Mouse (Mus musculus): ENCODE results near the gene Tle4. TPM values are rescaled to one million over a fixed set of nuclear protein-coding genes. Genes with fewer than 3 reads are reported as not detected.

Gene Tle4
- polyA plus RNA-seq, 1 experiment from 2014 or later = 26.7 TPM

DNA sequence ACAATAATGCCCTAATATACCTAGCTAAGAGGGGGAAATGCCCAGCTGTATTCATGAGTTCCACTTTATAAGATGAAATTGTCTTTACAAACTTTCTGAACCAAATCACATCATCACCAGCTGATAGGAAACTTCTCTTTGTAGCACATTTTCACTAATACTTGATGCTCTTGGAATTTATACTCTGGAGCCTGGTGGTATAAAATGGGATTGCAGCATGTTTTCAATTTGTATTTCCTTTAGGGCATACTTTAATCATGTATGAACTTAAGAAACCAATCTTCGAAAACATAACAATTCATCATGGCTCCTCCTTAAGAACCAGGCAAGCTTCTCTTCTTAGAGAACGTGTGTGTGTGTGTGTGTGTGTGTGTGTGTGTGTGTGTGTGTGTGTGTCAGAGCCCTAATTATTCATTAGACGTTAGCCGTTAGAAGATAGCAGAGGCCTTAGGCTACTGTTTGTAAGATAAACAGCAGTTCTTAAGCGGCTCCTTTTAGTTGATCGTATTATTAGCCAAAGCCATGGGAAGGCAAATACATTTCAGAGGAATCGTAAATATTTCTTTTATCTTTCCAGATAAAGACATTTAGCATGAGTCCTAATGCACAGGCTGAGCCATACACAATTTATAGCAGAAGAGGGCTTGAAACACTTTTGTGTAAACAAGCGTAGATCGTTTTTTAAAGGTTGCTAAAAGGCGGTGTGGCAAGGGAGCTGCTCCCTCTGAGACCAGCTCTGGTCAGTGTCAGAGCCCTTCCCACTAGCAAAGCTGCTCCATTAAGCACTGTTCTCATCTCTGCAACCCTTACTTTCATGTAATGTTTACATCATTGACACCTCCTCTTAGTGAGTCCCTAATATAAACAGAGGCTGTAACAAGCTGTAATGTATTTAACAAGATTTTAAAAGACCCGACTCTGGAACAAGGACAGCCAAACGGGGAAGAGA, 173.6 kb downstream of the Tle4 start:
- Histone ChIP-seq H3K4me2 (ENCODE audit: low read length) (no peak overlapping the region), H3K4me1 (ENCODE audit: control insufficient read depth, insufficient read depth, low read length) (no peaks in the 10 kb centered on the region; the same call in 1 of the 2 replicates), H3K9me3 (replicated peaks; ENCODE audit: control insufficient read depth, low read length, poor library complexity, severe bottlenecking) (no peaks in the 10 kb centered on the region), H3K27me3 (ENCODE audit: control insufficient read depth, insufficient read depth, low read depth, low read length) (no peaks in the 10 kb centered on the region; the same call in 1 of the 2 replicates), H3K36me3 (ENCODE audit: control insufficient read depth, insufficient read depth, low read length) (no peaks in the 10 kb centered on the region), H3K4me3 (ENCODE audit: low read depth, low read length) (no peak overlapping the region), H3K9ac (ENCODE audit: low read depth, low read length) (no peak overlapping the region), H3K27ac (ENCODE audit: low read length) (no peak overlapping the region)
- 74% methylated on average over 12 of the region's 12 CpGs for WGBS
- ATAC-seq = no peak

DNA sequence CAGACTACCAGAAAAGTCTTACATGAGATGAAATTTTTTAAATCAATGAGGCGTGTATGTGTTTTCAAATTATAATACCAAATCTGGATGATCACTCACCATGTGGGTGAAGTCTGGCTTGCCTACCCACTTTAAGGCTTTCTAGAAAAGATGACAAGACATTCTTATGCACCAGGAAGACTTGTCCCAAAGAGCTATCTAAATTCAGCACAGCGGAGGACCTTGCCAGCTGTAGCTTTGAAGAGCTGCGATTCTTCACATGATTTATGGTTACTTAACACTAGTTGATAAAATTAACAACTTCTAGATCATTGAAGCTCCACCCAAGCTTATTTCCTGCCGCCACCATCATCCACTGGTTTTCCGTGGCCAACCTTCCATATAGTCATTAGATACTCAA, 176.2 kb downstream of the Tle4 start:
- Histone ChIP-seq H3K9me3 (replicated peaks; ENCODE audit: control insufficient read depth, low read length, poor library complexity, severe bottlenecking) (no peaks in the 10 kb centered on the region), H3K9ac (ENCODE audit: low read depth, low read length) (no peak overlapping the region), H3K27ac (ENCODE audit: low read length) (no peak overlapping the region), H3K36me3 (ENCODE audit: control insufficient read depth, insufficient read depth, low read length) (no peaks in the 10 kb centered on the region), H3K4me1 (ENCODE audit: control insufficient read depth, insufficient read depth, low read length) (no peaks in the 10 kb centered on the region), H3K27me3 (ENCODE audit: control insufficient read depth, insufficient read depth, low read depth, low read length) (peaks cover under 1% of the 10 kb centered on the region), H3K4me2 (ENCODE audit: low read length) (no peak overlapping the region), H3K4me3 (ENCODE audit: low read depth, low read length) (no peak overlapping the region)
- 95% methylated on average over 5 of the region's 5 CpGs for WGBS
- ATAC-seq = no peak

DNA sequence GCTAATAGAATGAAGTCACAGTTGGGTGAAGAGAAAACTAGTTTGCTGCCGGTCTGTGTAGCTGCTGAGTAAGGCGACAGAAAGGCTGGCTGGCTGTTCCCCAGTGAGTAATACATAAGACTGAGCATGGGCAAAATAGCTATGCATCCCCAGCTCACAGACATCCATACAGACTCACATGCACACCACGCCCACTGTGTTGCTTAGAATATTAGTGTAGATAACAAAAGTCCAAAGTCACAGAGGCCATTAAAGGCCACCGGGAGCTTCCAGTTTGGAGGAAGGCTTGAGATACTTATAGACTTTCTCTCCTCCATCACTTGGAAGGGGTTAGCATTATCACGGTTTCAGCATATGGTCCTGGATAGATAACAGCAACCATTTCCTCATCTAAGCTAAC, 178.0 kb downstream of the Tle4 start:
- Histone ChIP-seq H3K4me2 (ENCODE audit: low read length) (no peak overlapping the region), H3K4me3 (ENCODE audit: low read depth, low read length) (no peak overlapping the region), H3K9ac (ENCODE audit: low read depth, low read length) (no peak overlapping the region), H3K36me3 (ENCODE audit: control insufficient read depth, insufficient read depth, low read length) (no peaks in the 10 kb centered on the region), H3K27ac (ENCODE audit: low read length) (no peak overlapping the region), H3K4me1 (ENCODE audit: control insufficient read depth, insufficient read depth, low read length) (no peaks in the 10 kb centered on the region), H3K27me3 (ENCODE audit: control insufficient read depth, insufficient read depth, low read depth, low read length) (peaks cover 3% of the 10 kb centered on the region), H3K9me3 (replicated peaks; ENCODE audit: control insufficient read depth, low read length, poor library complexity, severe bottlenecking) (no peaks in the 10 kb centered on the region)
- 81% methylated on average over 5 of the region's 5 CpGs for WGBS
- ATAC-seq = no peak

- Histone ChIP-seq H3K9ac (ENCODE audit: low read depth, low read length) (no peak overlapping the region), H3K9me3 (replicated peaks; ENCODE audit: control insufficient read depth, low read length, poor library complexity, severe bottlenecking) (no peaks in the 10 kb centered on the region), H3K36me3 (ENCODE audit: control insufficient read depth, insufficient read depth, low read length) (no peaks in the 10 kb centered on the region), H3K27ac (ENCODE audit: low read length) (no peak overlapping the region), H3K4me2 (ENCODE audit: low read length) (no peak overlapping the region), H3K4me1 (ENCODE audit: control insufficient read depth, insufficient read depth, low read length) (no peaks in the 10 kb centered on the region), H3K27me3 (ENCODE audit: control insufficient read depth, insufficient read depth, low read depth, low read length) (peaks cover 3% of the 10 kb centered on the region), H3K4me3 (ENCODE audit: low read depth, low read length) (no peak overlapping the region)
- no peak for ATAC-seq
- WGBS = 67% methylated on average over 5 of the region's 5 CpGs
These were observed 181.0 kb downstream of the Tle4 start for GRCm38 (mm10) chr19:14416845-14417244.

DNA sequence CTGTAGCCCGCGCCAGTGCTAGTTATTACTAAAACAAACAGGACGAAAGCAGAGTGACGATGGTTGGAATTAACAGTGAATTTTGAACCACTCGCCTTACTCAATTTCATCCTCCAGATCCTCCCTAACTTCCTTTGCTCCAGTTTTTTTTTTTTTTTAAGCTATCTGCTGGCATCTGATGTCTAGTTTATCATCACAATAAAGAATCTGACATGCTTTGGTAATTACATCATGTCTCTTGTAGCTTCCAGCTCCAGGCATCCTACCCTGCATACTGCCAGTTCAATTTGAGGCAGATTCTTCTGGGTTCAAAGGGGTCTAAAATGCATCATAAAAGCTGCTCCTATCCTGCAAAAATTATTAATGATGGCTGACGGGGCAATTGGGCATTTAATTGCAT, 181.9 kb downstream of the Tle4 start:
- Histone ChIP-seq H3K4me1 (ENCODE audit: control insufficient read depth, insufficient read depth, low read length) (no peaks in the 10 kb centered on the region), H3K27me3 (ENCODE audit: control insufficient read depth, insufficient read depth, low read depth, low read length) (peaks cover 3% of the 10 kb centered on the region), H3K9ac (ENCODE audit: low read depth, low read length) (no peak overlapping the region), H3K9me3 (replicated peaks; ENCODE audit: control insufficient read depth, low read length, poor library complexity, severe bottlenecking) (no peaks in the 10 kb centered on the region), H3K27ac (ENCODE audit: low read length) (no peak overlapping the region), H3K4me3 (ENCODE audit: low read depth, low read length) (no peak overlapping the region), H3K4me2 (ENCODE audit: low read length) (no peak overlapping the region), H3K36me3 (ENCODE audit: control insufficient read depth, insufficient read depth, low read length) (no peaks in the 10 kb centered on the region)
- WGBS = 52% methylated on average over 6 of the region's 6 CpGs
- no peak for ATAC-seq

- no peak overlapping the region for H3K4me2 ChIP-seq (ENCODE audit: low read length)
- 9% methylated on average over 4 of the region's 4 CpGs for WGBS
- no peak for ATAC-seq
These were observed 182.9 kb downstream of the Tle4 start for GRCm38 (mm10) chr19:14414957-14415356.

GRCm38 (mm10) chr19:14406603-14407002, 191.2 kb downstream of the Tle4 start:
- ATAC-seq = no peak
- Histone ChIP-seq H3K27ac (ENCODE audit: low read length) (no peak overlapping the region), H3K4me2 (ENCODE audit: low read length) (no peak overlapping the region), H3K27me3 (ENCODE audit: control insufficient read depth, insufficient read depth, low read depth, low read length) (no peaks in the 10 kb centered on the region; the same call in 1 of the 2 replicates), H3K36me3 (ENCODE audit: control insufficient read depth, insufficient read depth, low read length) (no peaks in the 10 kb centered on the region), H3K4me3 (ENCODE audit: low read depth, low read length) (no peak overlapping the region), H3K4me1 (ENCODE audit: control insufficient read depth, insufficient read depth, low read length) (no peaks in the 10 kb centered on the region), H3K9me3 (replicated peaks; ENCODE audit: control insufficient read depth, low read length, poor library complexity, severe bottlenecking) (no peaks in the 10 kb centered on the region), H3K9ac (ENCODE audit: low read depth, low read length) (no peak overlapping the region)
- WGBS = 75% methylated on average over 10 of the region's 10 CpGs

More at GRCm38 (mm10) chr19:14414957-14415356, 182.9 kb downstream of the Tle4 start:
- Histone ChIP-seq H3K27me3 (ENCODE audit: control insufficient read depth, insufficient read depth, low read depth, low read length) (peaks cover 3% of the 10 kb centered on the region), H3K4me1 (ENCODE audit: control insufficient read depth, insufficient read depth, low read length) (no peaks in the 10 kb centered on the region), H3K9ac (ENCODE audit: low read depth, low read length) (no peak overlapping the region), H3K4me3 (ENCODE audit: low read depth, low read length) (no peak overlapping the region), H3K36me3 (ENCODE audit: control insufficient read depth, insufficient read depth, low read length) (no peaks in the 10 kb centered on the region), H3K9me3 (replicated peaks; ENCODE audit: control insufficient read depth, low read length, poor library complexity, severe bottlenecking) (no peaks in the 10 kb centered on the region), H3K27ac (ENCODE audit: low read length) (no peak overlapping the region)
